Mouse (Mus musculus) heart, postnatal 0 days (tissue): ENCODE measurements at regions not wholly inside any gene's neighbourhood (a gene's known extent, or its start where the extent isn't known, plus 50 kb on each side); places are given as distances from the start of the nearest gene placed in this dataset.
A peak's percentile ranks its signal among the peaks of the same experiment; 100 is the strongest.

ENCODE experiments used
- CTCF ChIP-seq: IDR thresholded peaks from 2 replicates; pipeline ENCODE4 v1.5.1; 2016; ENCODE audit warnings: antibody characterized with exemption, control low read depth, low read depth
- EP300 ChIP-seq: IDR thresholded peaks from 2 replicates; pipeline ENCODE4 v1.6.1; 2016; ENCODE audit warnings: antibody characterized with exemption, low read depth

GRCm38 (mm10) chr13:110534320-110534764 lies 139.5 kb downstream of the Plk2 start:
- TF ChIP-seq CTCF (no peak), EP300 (peak; percentile 79)
